Mouse (Mus musculus): ENCODE measurements around the gene Hmgcl.

- TF ChIP-seq CTCF (IDR thresholded peaks at IDR 0.05; ENCODE audit: control insufficient read depth, insufficient read depth, insufficient replicate concordance, low read depth, low read length): no peak
- no peak for TF ChIP-seq POLR2A (IDR thresholded peaks at IDR 0.05; ENCODE audit: control insufficient read depth, low read depth, low read length)
These were observed 2.9 kb upstream of the Hmgcl start for GRCm38 (mm10) chr4:135943389-135943788.

Data from testis, adult 2 months (tissue).